Mouse (Mus musculus) olfactory bulb, adult 2 months (tissue): ENCODE measurements at regions not wholly inside any gene's neighbourhood (a gene's known extent, or its start where the extent isn't known, plus 50 kb on each side); places are given as distances from the start of the nearest gene placed in this dataset.

Experiments used
- H3K27ac ChIP-seq: fragments of 200-500 bp; 2 replicates; pipeline ENCODE4 v1.5.1; 2012; ENCODE audit warnings: low read depth, low read length; ENCODE audit not compliant: insufficient read depth
- H3K4me1 ChIP-seq: fragments of 200-500 bp; 2 replicates; pipeline ENCODE4 v1.6.1; 2012; ENCODE audit warnings: low read length; ENCODE audit not compliant: control insufficient read depth, insufficient read depth
- H3K4me3 ChIP-seq: fragments of 200-500 bp; 2 replicates; pipeline ENCODE4 v1.5.1; 2012; ENCODE audit warnings: mild to moderate bottlenecking, low read depth, low read length, moderate library complexity; ENCODE audit not compliant: insufficient read depth
- CTCF ChIP-seq: fragments of 200-500 bp; IDR thresholded peaks from 2 replicates; pipeline ENCODE4 v1.5.1; 2012; ENCODE audit warnings: low read depth, mild to moderate bottlenecking, low read length, moderate library complexity; ENCODE audit not compliant: insufficient read depth
- POLR2A ChIP-seq: fragments of 200-500 bp; IDR thresholded peaks from 2 replicates; pipeline ENCODE4 v1.6.1; 2012; ENCODE audit warnings: mild to moderate bottlenecking, low read depth, low read length, moderate library complexity; ENCODE audit not compliant: insufficient read depth
- WGBS: fragments of 180-500 bp; shearing (Covaris S2); methylation state at CpG from one replicate; pipeline ENCODE4 v1.1.7; 2018; 5-methylcytosine and 5-hydroxymethylcytosine counted together

GRCm38 (mm10) chr2:147838613-147839012 lies 208.2 kb downstream of the Foxa2 start:
- WGBS: 75% methylated on average over 4 of the region's 4 CpGs
- Histone ChIP-seq H3K4me1 (no peaks in the 10 kb centered on the region), H3K27ac (no peak overlapping the region), H3K4me3 (no peak overlapping the region)
- TF ChIP-seq CTCF: no peak
- TF ChIP-seq POLR2A: no peak

- H3K27ac ChIP-seq: no peak overlapping the region
- H3K4me3 ChIP-seq: no peak overlapping the region
- H3K4me1 ChIP-seq: no peaks in the 10 kb centered on the region
- TF ChIP-seq CTCF (no peak), POLR2A (no peak)
- 58% methylated on average over 6 of the region's 6 CpGs for WGBS
These were observed 216.2 kb downstream of the Foxa2 start for GRCm38 (mm10) chr2:147830551-147830950.

GRCm38 (mm10) chr2:147816951-147817350 lies 229.8 kb downstream of the Foxa2 start:
- Histone ChIP-seq H3K4me1 (no peaks in the 10 kb centered on the region), H3K4me3 (no peak overlapping the region), H3K27ac (no peak overlapping the region)
- 71% methylated on average over 3 of the region's 3 CpGs for WGBS
- TF ChIP-seq POLR2A: no peak
- TF ChIP-seq CTCF: no peak

- TF ChIP-seq POLR2A: no peak
- H3K4me3 ChIP-seq: no peak overlapping the region
- H3K27ac ChIP-seq: no peak overlapping the region
- WGBS: 88% methylated on average over 3 of the region's 3 CpGs
- no peaks in the 10 kb centered on the region for H3K4me1 ChIP-seq
These were observed 232.5 kb downstream of the Foxa2 start for GRCm38 (mm10) chr2:147814231-147814630.

GRCm38 (mm10) chr2:147813516-147813915 lies 233.3 kb downstream of the Foxa2 start:
- Histone ChIP-seq H3K27ac (no peak overlapping the region), H3K4me1 (no peaks in the 10 kb centered on the region), H3K4me3 (no peak overlapping the region)
- TF ChIP-seq POLR2A (no peak), CTCF (no peak)
- WGBS: 84% methylated on average over 2 of the region's 2 CpGs

DNA sequence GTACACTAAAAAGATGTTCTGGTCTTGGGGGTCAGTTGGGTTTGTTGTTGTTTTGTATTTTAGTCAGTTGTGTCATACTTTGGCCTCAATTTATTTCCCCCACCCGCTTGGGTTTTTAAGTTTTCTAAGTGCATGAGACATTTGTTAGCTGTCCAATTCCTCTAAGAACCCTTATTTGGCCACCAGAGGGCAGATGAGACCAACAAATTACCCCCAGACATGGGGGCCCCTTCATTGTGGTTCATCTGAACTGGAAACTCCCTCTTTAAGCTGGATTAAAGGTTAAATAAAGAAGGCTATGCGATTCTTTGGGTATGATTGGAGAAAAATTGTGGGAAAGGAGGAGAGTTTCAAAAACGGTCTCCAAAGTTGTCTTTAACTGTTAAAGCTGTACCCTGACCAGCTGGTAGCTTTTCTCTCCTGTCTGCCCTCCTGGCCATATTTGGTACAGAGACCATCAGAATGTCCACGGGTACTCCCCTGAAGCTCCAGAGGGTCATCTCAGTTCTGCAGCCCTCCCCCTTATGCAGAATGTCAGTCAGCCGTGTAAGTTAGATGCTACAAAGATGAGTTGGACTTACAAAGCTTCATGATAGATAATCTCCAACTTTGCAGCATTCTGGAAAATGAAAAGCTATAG lies 238.6 kb downstream of the Foxa2 start:
- no peak for TF ChIP-seq POLR2A
- no peak for TF ChIP-seq CTCF
- 40% methylated on average over 5 of the region's 5 CpGs for whole genome bisulfite sequencing
- H3K4me1 ChIP-seq: no peaks in the 10 kb centered on the region
- H3K27ac ChIP-seq: no peak overlapping the region
- no peak overlapping the region for H3K4me3 ChIP-seq

DNA sequence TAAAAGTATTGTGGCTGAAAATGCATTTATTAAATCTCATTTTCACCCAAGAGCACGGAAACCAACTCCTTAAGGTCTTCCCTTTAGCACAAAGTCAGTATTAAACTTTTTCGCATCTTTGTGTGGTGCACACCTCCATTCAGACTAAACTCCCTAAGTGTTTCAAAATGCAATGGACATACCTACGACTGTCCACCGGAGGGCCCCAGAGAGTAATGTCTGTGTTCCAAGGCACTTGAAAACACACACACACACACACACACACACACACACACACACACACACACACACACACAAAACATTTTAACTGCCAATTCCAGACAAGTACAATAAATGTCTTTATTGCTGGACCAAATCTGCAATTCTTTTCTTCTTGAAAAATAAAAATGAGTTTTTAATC lies 243.7 kb downstream of the Foxa2 start:
- no peak overlapping the region for H3K4me3 ChIP-seq
- WGBS: 32% methylated on average over 4 of the region's 4 CpGs
- H3K27ac ChIP-seq: no peak overlapping the region
- no peak for TF ChIP-seq POLR2A
- no peak for TF ChIP-seq CTCF
- no peaks in the 10 kb centered on the region for H3K4me1 ChIP-seq

DNA sequence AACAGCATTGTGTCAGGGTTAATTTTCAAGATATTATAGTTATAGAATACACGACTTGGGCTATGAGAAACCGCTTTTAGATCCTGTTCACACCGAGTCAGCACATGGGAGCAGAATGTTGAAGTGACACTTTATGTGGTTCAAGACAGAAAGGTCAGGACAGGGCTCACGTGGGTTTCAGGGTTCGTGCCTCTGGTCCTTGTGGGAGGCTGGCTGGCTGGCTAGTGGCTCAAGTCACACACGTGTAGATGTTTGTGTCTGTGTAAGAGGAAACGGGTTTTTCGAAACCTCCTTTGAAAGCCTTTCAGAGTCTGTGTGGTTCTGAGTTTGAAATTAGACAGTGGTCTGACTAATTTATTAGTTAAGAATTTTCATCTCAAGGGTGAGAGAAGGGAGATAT lies 255.3 kb downstream of the Foxa2 start:
- Histone ChIP-seq H3K27ac (no peak overlapping the region), H3K4me3 (no peak overlapping the region), H3K4me1 (no peaks in the 10 kb centered on the region)
- 79% methylated on average over 8 of the region's 8 CpGs for WGBS
- no peak for TF ChIP-seq POLR2A
- no peak for TF ChIP-seq CTCF

DNA sequence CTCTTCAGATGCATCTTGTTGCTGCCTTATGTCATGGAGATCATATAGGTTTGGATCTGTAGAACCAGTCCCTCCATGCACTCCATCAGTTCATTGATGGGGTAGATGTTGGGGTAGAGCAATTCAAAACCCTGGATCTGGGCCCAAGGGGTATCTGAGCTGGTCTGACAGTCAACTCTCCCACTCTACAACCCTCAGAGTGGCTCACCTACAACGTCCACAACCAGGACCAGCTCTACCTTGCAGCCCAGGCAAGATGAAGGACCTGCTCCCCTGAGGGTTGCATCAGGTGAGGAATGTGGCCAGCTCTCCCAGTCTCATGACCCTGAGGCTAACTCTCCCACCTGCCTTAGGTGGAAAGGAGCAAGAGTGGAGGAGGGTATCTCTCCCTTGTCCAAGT lies 256.9 kb downstream of the Foxa2 start:
- 83% methylated on average over 1 of the region's 1 CpGs for WGBS
- H3K4me3 ChIP-seq: no peak overlapping the region
- TF ChIP-seq POLR2A (no peak), CTCF (no peak)
- no peaks in the 10 kb centered on the region for H3K4me1 ChIP-seq
- no peak overlapping the region for H3K27ac ChIP-seq

- no peaks in the 10 kb centered on the region for H3K4me1 ChIP-seq
- no peak overlapping the region for H3K27ac ChIP-seq
- TF ChIP-seq CTCF (no peak), POLR2A (no peak)
- H3K4me3 ChIP-seq: no peak overlapping the region
- 2% methylated on average over 3 of the region's 3 CpGs for WGBS
These were observed 257.5 kb downstream of the Foxa2 start for GRCm38 (mm10) chr2:147789268-147789667.
